Mouse (Mus musculus) urinary bladder, postnatal 36 days (tissue): Measurements from ENCODE around the gene Cdhr3.
"Not testable (repeated sequence)": the region's sequence is repeated elsewhere in the genome, so short reads cannot be mapped to it uniquely, and the experiment has no call there.

Experiments
- DNase-seq, 2 experiments: peaks; one replicate each; pipeline ENCODE4 v3.0.0; 2022; ENCODE audit warnings: low spot score in 2 of 2, mixed read lengths in 1 of 2

The Cdhr3 gene

GRCm38 (mm10) chr12:33005858-33006257, 86.8 kb downstream of the Cdhr3 start:
- no peak for DNase-seq

DNA sequence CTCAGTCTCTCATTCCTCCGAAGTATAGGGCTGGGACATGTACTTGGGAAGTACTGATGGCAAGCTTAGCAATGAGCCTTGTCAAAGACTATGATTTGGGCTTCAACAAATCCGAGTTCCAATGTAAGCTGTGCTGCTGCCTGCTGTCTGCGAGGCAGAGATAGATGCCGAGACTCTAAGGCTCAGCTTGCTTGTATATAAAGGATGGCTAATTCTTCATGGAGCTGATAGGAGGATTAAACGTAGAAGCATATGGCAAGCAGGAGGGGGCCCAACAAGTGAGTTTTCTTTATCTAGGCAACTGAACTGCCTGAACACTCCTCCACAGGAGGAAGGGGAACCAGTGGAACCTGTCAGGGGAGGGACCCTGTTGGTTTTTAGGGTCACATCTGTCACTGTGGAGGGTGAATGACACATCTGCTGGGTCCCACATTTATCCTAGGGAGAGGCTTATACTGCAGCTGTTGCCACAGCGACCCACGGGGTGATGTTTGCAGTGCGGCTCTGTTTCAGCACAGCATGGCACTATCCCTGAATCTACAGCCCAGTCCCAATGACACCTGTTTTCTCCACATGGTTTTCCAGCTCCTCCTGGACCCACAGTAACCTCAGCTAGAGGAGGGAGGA, 89.2 kb downstream of the Cdhr3 start:
- DNase-seq: no peak

DNA sequence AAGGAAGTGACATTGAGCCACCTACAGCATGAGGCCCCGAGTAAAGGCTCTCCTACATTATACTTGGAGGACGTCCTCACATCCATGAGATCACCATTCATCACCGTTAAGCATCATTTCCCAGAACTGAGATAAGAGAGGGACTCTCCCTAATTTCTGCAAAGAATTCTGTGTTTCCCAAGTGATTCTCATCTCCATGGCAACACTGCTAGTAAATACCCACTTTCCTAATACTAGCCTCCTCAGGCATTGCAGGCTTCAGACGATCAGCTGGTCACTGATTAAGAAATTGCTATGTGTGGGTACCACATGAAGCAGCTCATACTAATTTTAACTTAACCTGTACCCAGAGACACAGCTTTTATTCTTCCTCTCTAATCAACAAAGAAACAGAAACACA, 92.3 kb downstream of the Cdhr3 start:
- no peak for DNase-seq

- DNase-seq: not testable (repeated sequence)
These were observed 92.9 kb downstream of the Cdhr3 start for GRCm38 (mm10) chr12:32999778-33000177.

DNA sequence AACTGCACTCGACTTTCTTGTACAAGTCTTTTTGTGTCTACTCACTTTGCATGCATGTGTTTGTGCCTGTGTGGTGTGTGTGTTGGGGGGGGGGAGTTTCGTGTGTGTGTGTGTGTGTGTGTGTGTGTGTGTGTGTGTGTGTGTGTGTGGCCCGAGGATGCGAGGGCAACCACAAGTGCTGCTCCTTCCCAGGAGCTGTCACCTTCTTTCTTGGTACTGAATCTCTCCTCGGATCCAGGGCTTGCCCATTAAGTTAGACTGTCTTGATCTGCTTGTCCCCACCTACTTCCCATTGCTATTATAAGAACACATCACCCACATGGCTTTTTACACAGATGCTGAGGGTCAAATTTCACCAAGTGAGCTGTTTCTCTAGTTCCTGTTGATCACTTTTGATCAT, 93.9 kb downstream of the Cdhr3 start:
- DNase-seq: no peak

- DNase-seq: no peak
These were observed 97.4 kb downstream of the Cdhr3 start for GRCm38 (mm10) chr12:32995081-32995834.

- DNase-seq: no peak
These were observed 98.6 kb downstream of the Cdhr3 start for GRCm38 (mm10) chr12:32994081-32994480.

DNA sequence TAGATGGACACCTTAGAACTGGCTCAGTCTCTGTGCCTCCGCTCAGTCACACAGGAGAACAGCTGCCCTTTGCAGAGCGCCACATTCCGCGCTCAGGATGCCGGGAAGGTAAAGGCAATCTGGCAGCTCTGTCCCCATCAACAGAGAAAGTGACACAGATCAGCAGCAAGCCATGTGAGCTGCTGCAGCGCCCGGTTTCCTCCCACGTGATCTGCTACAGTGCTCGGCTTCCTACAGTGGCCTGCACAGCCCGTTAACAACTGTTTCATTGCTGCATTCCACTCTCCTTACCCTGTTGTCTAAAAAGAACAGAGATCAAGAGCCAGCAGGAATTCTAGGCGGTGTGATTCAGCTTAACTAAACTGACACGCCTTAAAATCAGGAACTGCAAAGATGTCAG, 102.9 kb downstream of the Cdhr3 start:
- DNase-seq: no peak

- no peak for DNase-seq
These were observed 106.4 kb downstream of the Cdhr3 start for GRCm38 (mm10) chr12:32986284-32986683.
